Mouse (Mus musculus) gastrocnemius, adult 8-10 months (tissue): ENCODE data around the gene Uso1. TPM values are rescaled to one million over a fixed set of nuclear protein-coding genes. Genes with fewer than 3 reads are reported as not detected.
"Not testable (repeated sequence)": the region's sequence is repeated elsewhere in the genome, so short reads cannot be mapped to it uniquely, and the experiment has no call there.

Source experiments
- DNase-seq, 2 experiments: peaks; one replicate each; pipeline ENCODE4 v3.0.0; 2022; ENCODE audit warnings: low spot score in 2 of 2
- total RNA-seq, 4 experiments: library from RNA; stranded (reverse); gene quantifications; 2 replicates each; pipeline ENCODE4 v1.2.4; 2022

Gene Uso1
- total RNA-seq, 4 experiments from 2014 or later = 68.9 to 76.0 (median 74.1) TPM

- DNase-seq = no peak
Measured at GRCm38 (mm10) chr5:92127141-92127625, 10.6 kb upstream of the Uso1 start.

- no peak for DNase-seq
Measured at GRCm38 (mm10) chr5:92127751-92128150, 10.0 kb upstream of the Uso1 start.

GRCm38 (mm10) chr5:92128570-92128969 lies 9.2 kb upstream of the Uso1 start:
- peak in 1 of 2 experiments; percentile 33 for DNase-seq

- no peak for DNase-seq
Measured at GRCm38 (mm10) chr5:92129321-92129768, 8.4 kb upstream of the Uso1 start.

GRCm38 (mm10) chr5:92130040-92130682 lies 7.6 kb upstream of the Uso1 start:
- DNase-seq = no peak

GRCm38 (mm10) chr5:92132127-92132526 lies 5.6 kb upstream of the Uso1 start:
- DNase-seq = no peak

- not testable (repeated sequence) for DNase-seq
Measured at GRCm38 (mm10) chr5:92133006-92133405, 4.7 kb upstream of the Uso1 start.

- no peak for DNase-seq
Measured at GRCm38 (mm10) chr5:92134934-92135333, 2.8 kb upstream of the Uso1 start.

- DNase-seq = no peak
Measured at GRCm38 (mm10) chr5:92136536-92137238, 1.1 kb upstream of the Uso1 start.

GRCm38 (mm10) chr5:92138093-92138621 lies 419 bp downstream of the Uso1 start:
- peak; percentile 50 to 58 for DNase-seq

GRCm38 (mm10) chr5:92139191-92139590 lies 1.5 kb downstream of the Uso1 start:
- DNase-seq = no peak

- no peak for DNase-seq
Measured at GRCm38 (mm10) chr5:92141696-92142095, 4.0 kb downstream of the Uso1 start.

- DNase-seq = no peak
Measured at GRCm38 (mm10) chr5:92142481-92142880, 4.7 kb downstream of the Uso1 start.

GRCm38 (mm10) chr5:92143665-92144064 lies 5.9 kb downstream of the Uso1 start:
- DNase-seq = no peak

- DNase-seq = no peak
Measured at GRCm38 (mm10) chr5:92144954-92145708, 7.4 kb downstream of the Uso1 start.

GRCm38 (mm10) chr5:92148248-92148647 lies 10.5 kb downstream of the Uso1 start:
- no peak for DNase-seq

- no peak for DNase-seq
Measured at GRCm38 (mm10) chr5:92149330-92149982, 11.7 kb downstream of the Uso1 start.

GRCm38 (mm10) chr5:92154861-92155260 lies 17.1 kb downstream of the Uso1 start:
- DNase-seq = no peak

- no peak for DNase-seq
Measured at GRCm38 (mm10) chr5:92165976-92166375, 28.2 kb downstream of the Uso1 start.

- no peak for DNase-seq
Measured at GRCm38 (mm10) chr5:92183071-92183830, 45.5 kb downstream of the Uso1 start.
